Mouse (Mus musculus): ENCODE results near the gene Il4ra.

GRCm38 (mm10) chr7:125541821-125542220 lies 10.1 kb upstream of the Il4ra start:
- TF ChIP-seq POLR2A (IDR thresholded peaks at IDR 0.05; ENCODE audit: borderline replicate concordance, control insufficient read depth, low read depth, low read length) (no peak), CTCF (IDR thresholded peaks at IDR 0.05; ENCODE audit: control insufficient read depth, insufficient read depth, low read length) (no peak)

Measured in bone marrow, adult 2 months (tissue).